Mouse (Mus musculus) limb, embryonic 11.5 days (tissue): Measurements from ENCODE around the gene Hltf. TPM values are rescaled to one million over a fixed set of nuclear protein-coding genes. Genes with fewer than 3 reads are reported as not detected.
A peak's percentile ranks its signal among the peaks of the same experiment; 100 is the strongest.

ENCODE experiments used
- ATAC-seq: fragments of 200-750 bp; cut with Nextera tagmentation; 2 replicates; pipeline ENCODE4 v1.8.0; 2017; ENCODE audit warnings: low read depth; ENCODE audit not compliant: insufficient number of reproducible peaks, low FRiP score, low TSS enrichment
- DNase-seq: peaks from one replicate; pipeline ENCODE4 v3.0.0-alpha.2; 2015; ENCODE audit warnings: low spot score
- H3K27ac ChIP-seq: fragments of 300-500 bp; sonication (generic); replicated peaks from 2 replicates; pipeline ENCODE4 v1.5.1; 2014; ENCODE audit warnings: low read depth, mild to moderate bottlenecking, low read length
- H3K27me3 ChIP-seq: fragments of 300-500 bp; sonication (generic); 2 replicates; pipeline ENCODE4 v1.6.1; 2014; ENCODE audit warnings: mild to moderate bottlenecking, low read length, mixed read lengths; ENCODE audit not compliant: control insufficient read depth, insufficient read depth
- H3K36me3 ChIP-seq: fragments of 300-500 bp; sonication (generic); 2 replicates; pipeline ENCODE4 v1.6.1; 2014; ENCODE audit warnings: mild to moderate bottlenecking, low read length, moderate library complexity, mixed read lengths; ENCODE audit not compliant: control insufficient read depth, insufficient read depth
- H3K4me1 ChIP-seq: fragments of 300-500 bp; sonication (generic); 2 replicates; pipeline ENCODE4 v1.6.1; 2014; ENCODE audit warnings: low read length, mixed read lengths; ENCODE audit not compliant: control insufficient read depth, insufficient read depth
- H3K4me2 ChIP-seq: fragments of 300-500 bp; sonication (generic); 2 replicates; pipeline ENCODE4 v1.6.1; 2014; ENCODE audit warnings: low read depth, mild to moderate bottlenecking, moderate library complexity; ENCODE audit not compliant: severe bottlenecking
- H3K4me3 ChIP-seq: fragments of 300-500 bp; sonication (generic); 2 replicates; pipeline ENCODE4 v1.5.1; 2014; ENCODE audit warnings: low read depth, low read length
- H3K9ac ChIP-seq: fragments of 300-500 bp; sonication (generic); 2 replicates; pipeline ENCODE4 v1.6.1; 2014; ENCODE audit warnings: mild to moderate bottlenecking, low read length
- H3K9me3 ChIP-seq: fragments of 300-500 bp; sonication (generic); 2 replicates; pipeline ENCODE4 v1.6.1; 2016; ENCODE audit warnings: low read length; ENCODE audit not compliant: control insufficient read depth
- WGBS: fragments of 180-500 bp; shearing (Covaris S2); extraction: QIAGEN DNeasy Blood & Tissue Kit; methylation state at CpG from one replicate; pipeline ENCODE4 v1.1.7; 2014; 5-methylcytosine and 5-hydroxymethylcytosine counted together
- polyA plus RNA-seq: library from polyadenylated mRNA; unstranded; fragments of >200 nt; fragmentation: Nextera tagmentation; extraction: Ambion mirVana; gene quantifications from 2 replicates; pipeline ENCODE4 v1.2.1, GENCODE M21; 2014

Hltf gene
- polyA plus RNA-seq, 1 experiment from 2014 or later = 21.4 TPM

- ATAC-seq (peak; percentile 8; the same call in 1 of the 2 replicates), DNase-seq (peak; percentile 23)
- no peaks in the 10 kb centered on the region for H3K27me3 ChIP-seq
- under 1% methylated on average over 7 of the region's 9 CpGs for WGBS
- H3K27ac ChIP-seq = no peak overlapping the region
- H3K9ac ChIP-seq = no peak overlapping the region; the same call in 1 of the 2 replicates
- H3K4me2 ChIP-seq = peak overlapping the region; percentile 57
- H3K4me1 ChIP-seq = peaks cover 2% of the 10 kb centered on the region; the same call in 1 of the 2 replicates
- no peaks in the 10 kb centered on the region for H3K9me3 ChIP-seq
- H3K4me3 ChIP-seq = peak overlapping the region; percentile 63
- no peaks in the 10 kb centered on the region for H3K36me3 ChIP-seq
These were observed 558 bp downstream of the Hltf start for GRCm38 (mm10) chr3:20058197-20058541.

GRCm38 (mm10) chr3:20076145-20077053, 18.8 kb downstream of the Hltf start:
- Histone ChIP-seq H3K27me3 (no peaks in the 10 kb centered on the region), H3K27ac (no peak overlapping the region), H3K4me1 (no peaks in the 10 kb centered on the region), H3K4me3 (no peak overlapping the region), H3K9ac (no peak overlapping the region), H3K4me2 (no peak overlapping the region), H3K9me3 (no peaks in the 10 kb centered on the region), H3K36me3 (peaks cover 3% of the 10 kb centered on the region; the same call in 1 of the 2 replicates)
- no peak for ATAC-seq
- no peak for DNase-seq
- WGBS = 87% methylated on average over 11 of the region's 11 CpGs

DNA sequence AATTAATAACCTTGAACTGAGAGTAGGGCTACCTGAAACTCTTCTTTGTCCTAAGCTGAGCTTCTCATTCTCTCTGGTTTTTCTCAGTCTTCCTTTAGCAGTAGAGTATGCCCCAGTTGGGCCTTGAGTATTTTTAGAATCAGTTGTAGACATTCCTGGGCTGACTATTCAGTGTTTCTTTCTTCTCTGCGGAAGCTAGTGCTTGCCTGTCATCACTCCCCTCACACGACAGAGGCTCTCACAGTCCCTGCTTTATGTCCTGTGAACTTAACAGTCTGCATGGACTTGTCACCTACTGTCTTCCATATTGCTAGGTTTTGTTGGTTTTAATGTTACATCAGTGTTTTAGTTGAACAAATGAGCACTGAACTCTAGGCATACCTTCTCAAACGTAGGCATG, 24.6 kb downstream of the Hltf start:
- H3K4me2 ChIP-seq = no peak overlapping the region
- ATAC-seq (no peak), DNase-seq (no peak)
- H3K27me3 ChIP-seq = no peaks in the 10 kb centered on the region
- H3K36me3 ChIP-seq = no peaks in the 10 kb centered on the region
- no peak overlapping the region for H3K27ac ChIP-seq
- no peak overlapping the region for H3K9ac ChIP-seq
- no peak overlapping the region for H3K4me3 ChIP-seq
- 81% methylated on average over 3 of the region's 3 CpGs for WGBS
- no peaks in the 10 kb centered on the region for H3K4me1 ChIP-seq
- no peaks in the 10 kb centered on the region for H3K9me3 ChIP-seq

GRCm38 (mm10) chr3:20103830-20104229, 46.2 kb downstream of the Hltf start:
- Histone ChIP-seq H3K4me2 (no peak overlapping the region), H3K9ac (no peak overlapping the region), H3K4me3 (no peak overlapping the region), H3K27me3 (no peaks in the 10 kb centered on the region), H3K36me3 (no peaks in the 10 kb centered on the region; the same call in 1 of the 2 replicates), H3K27ac (no peak overlapping the region), H3K9me3 (no peaks in the 10 kb centered on the region), H3K4me1 (no peaks in the 10 kb centered on the region)
- DNase-seq (no peak), ATAC-seq (no peak)
- 85% methylated on average over 3 of the region's 3 CpGs for WGBS

- no peak for ATAC-seq
- Histone ChIP-seq H3K27ac (no peak overlapping the region), H3K9ac (no peak overlapping the region), H3K36me3 (no peaks in the 10 kb centered on the region; the same call in 1 of the 2 replicates), H3K4me2 (no peak overlapping the region), H3K9me3 (no peaks in the 10 kb centered on the region), H3K27me3 (no peaks in the 10 kb centered on the region), H3K4me3 (no peak overlapping the region), H3K4me1 (no peaks in the 10 kb centered on the region)
- DNase-seq = no peak
- 89% methylated on average over 8 of the region's 8 CpGs for WGBS
These were observed 46.7 kb downstream of the Hltf start for GRCm38 (mm10) chr3:20104318-20104717.

GRCm38 (mm10) chr3:20104776-20105175, 47.2 kb downstream of the Hltf start:
- Histone ChIP-seq H3K4me1 (no peaks in the 10 kb centered on the region), H3K36me3 (no peaks in the 10 kb centered on the region; the same call in 1 of the 2 replicates), H3K9ac (no peak overlapping the region), H3K9me3 (no peaks in the 10 kb centered on the region), H3K4me3 (no peak overlapping the region), H3K27me3 (no peaks in the 10 kb centered on the region), H3K4me2 (no peak overlapping the region), H3K27ac (no peak overlapping the region)
- DNase-seq (no peak), ATAC-seq (no peak)
- 81% methylated on average over 2 of the region's 2 CpGs for WGBS

DNA sequence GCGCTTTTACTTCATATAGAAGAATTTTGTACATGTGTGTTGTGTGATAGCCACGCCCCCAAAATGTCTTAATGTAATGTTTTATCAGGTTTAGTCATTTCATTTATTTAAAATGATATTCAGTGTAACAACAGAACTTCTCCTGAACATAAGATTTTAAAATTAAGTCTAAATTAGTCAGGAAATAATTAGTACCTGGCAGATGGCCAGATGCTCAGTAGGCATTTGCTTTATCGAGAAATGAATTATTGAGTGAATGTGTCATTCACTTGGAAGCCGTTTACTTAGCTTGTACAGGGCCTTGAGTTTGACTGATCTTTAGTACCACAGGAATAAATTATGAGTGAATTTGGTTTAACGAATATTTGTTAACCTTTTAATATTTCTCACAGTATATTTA, 51.3 kb downstream of the Hltf start:
- ATAC-seq = no peak
- no peak overlapping the region for H3K4me3 ChIP-seq
- 89% methylated on average over 5 of the region's 5 CpGs for WGBS
- H3K4me1 ChIP-seq = no peaks in the 10 kb centered on the region
- H3K36me3 ChIP-seq = no peaks in the 10 kb centered on the region; the same call in 1 of the 2 replicates
- H3K27me3 ChIP-seq = no peaks in the 10 kb centered on the region
- no peak for DNase-seq
- H3K9ac ChIP-seq = no peak overlapping the region
- no peak overlapping the region for H3K27ac ChIP-seq
- H3K4me2 ChIP-seq = no peak overlapping the region
- no peaks in the 10 kb centered on the region for H3K9me3 ChIP-seq

GRCm38 (mm10) chr3:20111913-20112312, 54.3 kb downstream of the Hltf start:
- H3K36me3 ChIP-seq = no peaks in the 10 kb centered on the region; the same call in 1 of the 2 replicates

More at GRCm38 (mm10) chr3:20111913-20112312, 54.3 kb downstream of the Hltf start:
- 87% methylated on average over 2 of the region's 2 CpGs for WGBS
- Histone ChIP-seq H3K27ac (no peak overlapping the region), H3K4me3 (no peak overlapping the region), H3K9me3 (no peaks in the 10 kb centered on the region), H3K4me1 (no peaks in the 10 kb centered on the region), H3K27me3 (no peaks in the 10 kb centered on the region), H3K4me2 (no peak overlapping the region), H3K9ac (no peak overlapping the region)
- ATAC-seq (no peak), DNase-seq (no peak)
